Mouse (Mus musculus) stomach, postnatal 0 days (tissue): ENCODE results near the gene Kcnd3. TPM values are rescaled to one million over a fixed set of nuclear protein-coding genes. Genes with fewer than 3 reads are reported as not detected.

ENCODE experiments used
- ATAC-seq: fragments of 200-750 bp; cut with Nextera tagmentation; 2 replicates; pipeline ENCODE4 v1.8.0; 2017; ENCODE audit not compliant: low FRiP score, low TSS enrichment
- DNase-seq: peaks from one replicate; pipeline ENCODE4 v3.0.0-alpha.2; 2016; ENCODE audit warnings: low spot score
- H3K27ac ChIP-seq: fragments of 300-500 bp; sonication (generic); replicated peaks from 2 replicates; pipeline ENCODE4 v1.5.1; 2014; ENCODE audit warnings: mild to moderate bottlenecking, control low read depth
- H3K27me3 ChIP-seq: fragments of 300-500 bp; sonication (generic); 2 replicates; pipeline ENCODE4 v1.6.1; 2014; ENCODE audit warnings: low read length; ENCODE audit not compliant: control insufficient read depth, insufficient read depth
- H3K36me3 ChIP-seq: fragments of 300-500 bp; sonication (generic); 2 replicates; pipeline ENCODE4 v1.6.1; 2014; ENCODE audit warnings: low read length, mixed read lengths; ENCODE audit not compliant: control insufficient read depth, insufficient read depth
- H3K4me1 ChIP-seq: fragments of 300-500 bp; sonication (generic); replicated peaks from 2 replicates; pipeline ENCODE4 v1.6.1; 2014; ENCODE audit warnings: antibody characterized with exemption; ENCODE audit not compliant: control insufficient read depth, insufficient read depth
- H3K4me2 ChIP-seq: fragments of 300-500 bp; sonication (generic); replicated peaks from 2 replicates; pipeline ENCODE4 v1.6.1; 2014; ENCODE audit warnings: low read depth, mild to moderate bottlenecking, control low read depth, moderate library complexity
- H3K4me3 ChIP-seq: fragments of 300-500 bp; sonication (generic); 2 replicates; pipeline ENCODE4 v1.5.1; 2014; ENCODE audit warnings: low read depth, low read length, control low read depth
- H3K9ac ChIP-seq: fragments of 300-500 bp; sonication (generic); 2 replicates; pipeline ENCODE4 v1.6.1; 2014; ENCODE audit warnings: mild to moderate bottlenecking, low read length, control low read depth, mixed read lengths
- H3K9me3 ChIP-seq: fragments of 300-500 bp; sonication (generic); 2 replicates; pipeline ENCODE4 v1.6.1; 2016; ENCODE audit warnings: low read length; ENCODE audit not compliant: control insufficient read depth
- CTCF ChIP-seq: IDR thresholded peaks from 2 replicates; pipeline ENCODE4 v1.5.1; 2016; ENCODE audit warnings: antibody characterized with exemption, low read depth, mild to moderate bottlenecking, moderate library complexity
- EP300 ChIP-seq: optimal IDR thresholded peaks from 2 replicates; pipeline ENCODE3; 2016; ENCODE audit warnings: antibody characterized with exemption
- WGBS: fragments of 180-500 bp; shearing (Covaris S2); extraction: QIAGEN DNeasy Blood & Tissue Kit; methylation state at CpG from one replicate; pipeline ENCODE4 v1.1.7; 2014; 5-methylcytosine and 5-hydroxymethylcytosine counted together
- polyA plus RNA-seq: library from polyadenylated mRNA; unstranded; fragments of >200 nt; fragmentation: Nextera tagmentation; extraction: Ambion mirVana; gene quantifications from 2 replicates; pipeline ENCODE4 v1.2.1, GENCODE M21; 2015

Gene Kcnd3
- polyA plus RNA-seq, 1 experiment from 2014 or later: 2.4 TPM

GRCm38 (mm10) chr3:105707590-105707989 lies 255.5 kb downstream of the Kcnd3 start:
- ATAC-seq: no peak
- no peak for TF ChIP-seq EP300
- TF ChIP-seq CTCF: no peak
- Histone ChIP-seq H3K9ac (no peak overlapping the region), H3K9me3 (no peaks in the 10 kb centered on the region), H3K27me3 (no peaks in the 10 kb centered on the region), H3K4me2 (no peak overlapping the region), H3K27ac (no peak overlapping the region), H3K4me1 (peaks cover 2% of the 10 kb centered on the region), H3K4me3 (no peak overlapping the region), H3K36me3 (no peaks in the 10 kb centered on the region)
- no peak for DNase-seq
- 41% methylated on average over 7 of the region's 7 CpGs for WGBS

- H3K27ac ChIP-seq: no peak overlapping the region; the same call in 1 of the 2 replicates
- H3K9ac ChIP-seq: no peak overlapping the region
- H3K4me1 ChIP-seq: peaks cover 2% of the 10 kb centered on the region
- WGBS: 39% methylated on average over 6 of the region's 6 CpGs
- H3K9me3 ChIP-seq: no peaks in the 10 kb centered on the region
- H3K27me3 ChIP-seq: no peaks in the 10 kb centered on the region
- H3K4me2 ChIP-seq: no peak overlapping the region
- ATAC-seq (no peak), DNase-seq (no peak)
- no peaks in the 10 kb centered on the region for H3K36me3 ChIP-seq
- no peak for TF ChIP-seq CTCF
- TF ChIP-seq EP300: no peak
- H3K4me3 ChIP-seq: no peak overlapping the region
These were observed 258.1 kb downstream of the Kcnd3 start for GRCm38 (mm10) chr3:105710246-105710645.

- DNase-seq (no peak), ATAC-seq (peak; percentile 59; the same call in 1 of the 2 replicates)
- Histone ChIP-seq H3K9ac (no peak overlapping the region), H3K36me3 (no peaks in the 10 kb centered on the region), H3K27me3 (no peaks in the 10 kb centered on the region), H3K4me2 (no peak overlapping the region), H3K4me3 (no peak overlapping the region), H3K27ac (no peak overlapping the region), H3K9me3 (no peaks in the 10 kb centered on the region), H3K4me1 (peaks cover 2% of the 10 kb centered on the region; the same call in 1 of the 2 replicates)
- TF ChIP-seq CTCF: no peak
- TF ChIP-seq EP300: no peak
- 61% methylated on average over 7 of the region's 7 CpGs for WGBS
These were observed 259.6 kb downstream of the Kcnd3 start for GRCm38 (mm10) chr3:105711741-105712140.

- TF ChIP-seq EP300: no peak
- Histone ChIP-seq H3K4me3 (no peak overlapping the region), H3K27me3 (no peaks in the 10 kb centered on the region), H3K9me3 (no peaks in the 10 kb centered on the region), H3K27ac (no peak overlapping the region), H3K9ac (no peak overlapping the region), H3K4me2 (no peak overlapping the region), H3K36me3 (no peaks in the 10 kb centered on the region), H3K4me1 (0 out of 2 replicates have a peak, but pooled peaks cover 2% of the 10 kb centered on the region)
- ATAC-seq (no peak), DNase-seq (no peak)
These were observed 260.7 kb downstream of the Kcnd3 start for GRCm38 (mm10) chr3:105712827-105713226.

GRCm38 (mm10) chr3:105714091-105714819 lies 262.1 kb downstream of the Kcnd3 start:
- DNase-seq: no peak
- ATAC-seq: no peak
- 25% methylated on average over 8 of the region's 8 CpGs for WGBS

GRCm38 (mm10) chr3:105714820-105715167 lies 262.7 kb downstream of the Kcnd3 start:
- no peak for DNase-seq
- H3K27me3 ChIP-seq: no peaks in the 10 kb centered on the region
- H3K4me1 ChIP-seq: 0 out of 2 replicates have a peak, but pooled peaks cover 2% of the 10 kb centered on the region
- no peak overlapping the region for H3K4me2 ChIP-seq
- no peaks in the 10 kb centered on the region for H3K9me3 ChIP-seq
- TF ChIP-seq CTCF (no peak), EP300 (no peak)
- no peak for ATAC-seq
- H3K4me3 ChIP-seq: no peak overlapping the region
- H3K27ac ChIP-seq: no peak overlapping the region
- no peaks in the 10 kb centered on the region for H3K36me3 ChIP-seq
- no peak overlapping the region for H3K9ac ChIP-seq

More at GRCm38 (mm10) chr3:105714091-105714819, 262.1 kb downstream of the Kcnd3 start:
- no peak overlapping the region for H3K27ac ChIP-seq
- H3K4me1 ChIP-seq: 0 out of 2 replicates have a peak, but pooled peaks cover 2% of the 10 kb centered on the region
- no peaks in the 10 kb centered on the region for H3K27me3 ChIP-seq
- H3K9me3 ChIP-seq: no peaks in the 10 kb centered on the region
- H3K4me2 ChIP-seq: no peak overlapping the region
- no peak overlapping the region for H3K4me3 ChIP-seq
- H3K9ac ChIP-seq: no peak overlapping the region; the same call in 1 of the 2 replicates
- TF ChIP-seq EP300 (no peak), CTCF (no peak)
- H3K36me3 ChIP-seq: no peaks in the 10 kb centered on the region
